Mouse (Mus musculus) skeletal muscle tissue, postnatal 0 days (tissue): Measurements from ENCODE around the gene Olfr1501. TPM values are rescaled to one million over a fixed set of nuclear protein-coding genes. Genes with fewer than 3 reads are reported as not detected.

Experiments used
- polyA plus RNA-seq: library from polyadenylated mRNA; unstranded; fragments of >200 nt; fragmentation: Nextera tagmentation; extraction: Ambion mirVana; gene quantifications from 2 replicates; pipeline ENCODE4 v1.2.1, GENCODE M21; 2015

The Olfr1501 gene
- not detected in 2 replicates for polyA plus RNA-seq

DNA sequence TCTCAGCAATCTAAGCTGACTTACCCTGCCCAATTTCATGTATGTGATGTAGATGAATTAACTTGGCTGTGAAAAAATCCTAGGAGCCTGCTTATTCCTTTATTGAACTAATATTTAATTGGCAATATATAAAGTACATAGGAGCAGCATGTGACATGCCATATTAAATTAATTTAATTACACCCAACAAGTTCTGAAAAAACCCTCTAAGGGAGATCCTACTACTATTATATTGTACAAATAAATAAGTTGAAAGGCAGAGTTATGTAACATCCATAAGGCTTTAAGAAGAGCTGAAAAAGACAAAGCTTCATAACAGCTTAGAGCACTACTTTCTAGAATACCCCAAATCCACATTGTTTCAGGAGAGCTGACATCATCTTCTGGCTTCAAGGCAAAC, at the start of gene Olfr1501:
TSS of gene Olfr1501 (minus strand) at position 101 of the 400 bp plus-strand sequence.

DNA sequence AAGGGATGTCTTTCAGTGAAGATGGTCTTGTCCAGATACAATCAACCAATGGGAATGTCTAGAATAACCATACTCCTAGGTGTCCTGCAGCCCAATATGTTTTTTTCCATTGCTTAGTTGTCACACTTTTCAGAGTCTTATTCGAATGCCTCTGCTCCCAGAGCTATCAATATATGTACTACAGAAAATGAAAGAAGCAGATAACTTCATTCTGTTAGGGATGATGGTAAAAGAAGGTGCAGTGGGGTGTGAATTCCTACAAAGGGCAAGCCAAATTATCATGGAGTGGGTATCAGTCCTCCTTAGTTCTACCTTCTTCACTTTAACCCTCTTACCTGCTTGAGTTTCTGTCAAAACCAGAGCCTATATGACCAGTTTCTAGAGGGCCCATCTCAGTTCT, 47.3 kb upstream of the Olfr1501 start, which contains the start of gene Olfr1504:
TSS of gene Olfr1504 (minus strand) at position 101 of the 400 bp plus-strand sequence.

DNA sequence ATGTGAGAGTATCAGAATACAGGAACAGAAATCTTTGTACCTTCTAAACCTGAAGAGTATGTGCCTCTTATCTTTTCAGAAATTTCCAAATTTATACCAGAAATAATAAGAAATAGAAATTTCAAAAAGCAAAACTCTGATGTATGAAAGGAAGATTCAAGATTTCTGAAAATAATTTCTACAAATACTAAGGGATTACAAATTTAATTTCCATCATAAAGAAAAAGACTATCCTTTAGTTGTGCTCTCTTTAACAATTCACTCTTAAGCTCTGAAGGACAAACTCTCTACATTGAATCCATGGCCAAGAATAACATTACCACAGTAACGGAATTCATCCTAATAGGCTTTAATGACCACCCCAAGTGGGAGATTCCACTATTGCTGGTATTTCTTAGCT, 11.0 kb upstream of the Olfr1501 start, which contains the start of gene Olfr1502:
TSS of gene Olfr1502 (plus strand) at position 301 of the 400 bp plus-strand sequence.

DNA sequence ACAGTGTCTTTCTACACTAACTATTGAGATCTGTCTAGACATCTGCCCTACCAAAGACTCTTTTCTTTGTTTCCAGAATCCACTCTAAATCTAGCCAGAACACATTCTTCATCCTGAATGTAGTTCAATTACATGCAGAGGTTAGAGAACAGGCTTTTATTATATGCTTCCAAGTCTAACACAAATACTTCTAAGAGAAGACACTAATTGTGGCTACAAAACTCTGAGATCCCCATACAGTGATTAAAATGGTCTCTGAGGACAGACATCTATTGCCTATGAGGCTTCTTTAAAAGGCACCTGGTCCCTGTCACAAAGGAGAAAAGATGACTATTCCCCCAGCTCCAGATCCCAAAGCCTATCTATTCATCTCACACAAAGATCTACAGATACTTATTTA, 20.1 kb downstream of the Olfr1501 start, which contains the start of gene Olfr1500:
TSS of gene Olfr1500 (minus strand) at position 101 of the 400 bp plus-strand sequence.

DNA sequence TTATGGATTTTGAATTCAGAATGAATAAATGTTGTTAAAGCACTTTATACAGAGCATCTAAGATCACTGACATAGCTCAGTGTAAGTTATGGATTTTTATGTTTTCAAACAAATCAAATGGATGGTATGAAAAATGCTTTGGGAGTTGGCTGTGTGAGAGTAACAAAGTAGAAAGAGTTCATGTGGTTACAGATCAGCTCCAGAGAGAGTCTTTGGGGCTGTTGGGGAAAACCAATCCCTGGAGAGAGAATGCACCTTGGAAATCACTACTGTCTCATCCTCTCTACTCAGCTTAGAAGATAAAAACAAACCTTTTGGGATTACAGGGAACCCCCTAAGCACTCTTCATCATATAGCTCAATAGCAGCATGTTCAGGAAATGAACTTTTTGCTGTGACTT, 31.1 kb downstream of the Olfr1501 start, which contains the start of gene Olfr1499:
TSS of gene Olfr1499 (minus strand) at position 101 of the 400 bp plus-strand sequence.

DNA sequence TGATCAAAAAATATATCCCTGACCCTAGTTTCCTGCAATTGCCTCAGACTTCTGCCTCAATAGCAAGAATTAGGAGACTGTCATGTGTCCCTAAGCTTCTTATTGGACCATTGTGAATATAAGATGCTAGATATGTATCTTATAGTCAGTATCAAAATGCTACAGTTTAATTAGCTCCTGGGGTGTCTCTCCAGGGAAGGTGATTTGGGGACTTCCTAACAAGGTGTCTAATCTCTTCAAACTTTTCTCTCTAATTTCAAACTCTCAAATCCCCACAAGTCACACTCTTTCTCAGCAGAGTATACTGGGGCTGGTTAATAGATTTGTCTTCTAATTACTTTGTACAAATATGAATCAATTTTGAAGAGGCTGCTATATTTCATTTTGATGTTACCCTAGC, 52.4 kb downstream of the Olfr1501 start, which contains the start of gene Olfr1497:
TSS of gene Olfr1497 (minus strand) at position 101 of the 400 bp plus-strand sequence.

Other genes starting within 250 kb of the Olfr1501 start
- gene Olfr1487, start 233.3 kb downstream of the Olfr1501 start, polyA plus RNA-seq = not detected in 2 replicates
- not detected in 2 replicates for gene Olfr1489, start 219.1 kb downstream of the Olfr1501 start, polyA plus RNA-seq
- not detected in 2 replicates for gene Olfr1490, start 199.6 kb downstream of the Olfr1501 start, polyA plus RNA-seq
- gene Olfr1491, start 153.4 kb downstream of the Olfr1501 start, polyA plus RNA-seq = not detected in 2 replicates
- gene Olfr1493-ps1, start 127.4 kb downstream of the Olfr1501 start, polyA plus RNA-seq = not detected in 2 replicates
- not detected in 2 replicates for gene Olfr1494, start 111.0 kb downstream of the Olfr1501 start, polyA plus RNA-seq
- not detected in 2 replicates for gene Olfr1495, start 86.1 kb downstream of the Olfr1501 start, polyA plus RNA-seq
- gene Olfr1496, start 72.8 kb downstream of the Olfr1501 start, polyA plus RNA-seq = not detected in 2 replicates
- gene Olfr1497, start 52.5 kb downstream of the Olfr1501 start, polyA plus RNA-seq = not detected in 2 replicates
- gene Olfr1499, start 31.2 kb downstream of the Olfr1501 start, polyA plus RNA-seq = not detected in 2 replicates
- gene Olfr1500, start 20.2 kb downstream of the Olfr1501 start, polyA plus RNA-seq = not detected in 2 replicates
- not detected in 2 replicates for gene Olfr1502, start 11.1 kb upstream of the Olfr1501 start, polyA plus RNA-seq
- not detected in 2 replicates for gene Olfr1504, start 47.2 kb upstream of the Olfr1501 start, polyA plus RNA-seq
- gene Olfr1505, start 62.8 kb upstream of the Olfr1501 start, polyA plus RNA-seq = not detected in 2 replicates